ENCODE assay signal across 18 mouse cellular contexts in genomic region chr6:142572876-142573275, GRCm38 (mm10). TPM values are rescaled to one million over a fixed set of nuclear protein-coding genes. Genes with fewer than 3 reads are reported as not detected.
DNase-seq lines count a peak whose midpoint lies in the region; ATAC-seq lines count a peak whose summit lies in the region.
"Had no signal": no experiment of that assay in that cellular context is flagged by ENCODE, and none has a peak within 500 bp of the region (broad histone marks: within the 10 kb centered on the region; RNA-seq: fewer than 3 reads in every experiment).

No protein-coding gene starts in this region.

- H3K4me1 ChIP-seq in lung, embryonic 16.5 days (replicated peaks; ENCODE audit: control insufficient read depth, insufficient read depth, low read length) = peaks cover 17% of the 10 kb centered on the region
- H3K4me1 ChIP-seq in stomach, embryonic 14.5 days (ENCODE audit: control insufficient read depth, insufficient read depth, low read length) = no peaks in the 10 kb centered on the region
- peaks cover 26% of the 10 kb centered on the region for H3K4me1 ChIP-seq in neural tube, embryonic 15.5 days

- H3K27ac ChIP-seq in lung, embryonic 16.5 days (ENCODE audit: low read length) = peak overlapping the region; percentile 17; the same call in 1 of the 2 replicates
- H3K27ac ChIP-seq in stomach, embryonic 14.5 days (ENCODE audit: low read length) = peak overlapping the region; percentile 97; the same call in 1 of the 2 replicates
- H3K27ac ChIP-seq in neural tube, embryonic 15.5 days (replicated peaks) = no peak overlapping the region
- H3K27ac ChIP-seq: forebrain, embryonic 12.5 days; hindbrain, embryonic 15.5 days; neural tube, embryonic 12.5 days had no signal

- WGBS in lung, embryonic 16.5 days = 34% methylated on average over 6 of the region's 6 CpGs
- WGBS in stomach, embryonic 14.5 days = 42% methylated on average over 6 of the region's 6 CpGs
- 60% methylated on average over 6 of the region's 6 CpGs for WGBS in neural tube, embryonic 15.5 days

- DNase-seq in lung, postnatal 4 days = no peak
- peak; percentile 28 for DNase-seq in T-cell, adult 2 months (ENCODE audit: low spot score)
- peak; percentile 34 for DNase-seq in induced T-regulatory cell, adult 2 months (ENCODE audit: low read depth)
- DNase-seq in left cerebral cortex, adult 18-20 months (ENCODE audit: low spot score in 2 of 2) = no peak
- DNase-seq: cerebellum, adult 9-10 months; embryo, embryonic 11 days; heart, postnatal 10 days; kidney, adult 18-20 months; midbrain, embryonic 14.5 days; thymus, postnatal 14 days had no signal

- H3K27me3 ChIP-seq in lung, embryonic 16.5 days (ENCODE audit: control insufficient read depth, insufficient read depth, low read depth, low read length) = peaks cover 20% of the 10 kb centered on the region
- peaks cover 4% of the 10 kb centered on the region; the same call in 1 of the 2 replicates for H3K27me3 ChIP-seq in stomach, embryonic 14.5 days (ENCODE audit: control insufficient read depth, insufficient read depth, low read length)
- H3K27me3 ChIP-seq in neural tube, embryonic 15.5 days (replicated peaks) = peaks cover 46% of the 10 kb centered on the region
- H3K27me3 ChIP-seq: CH12.LX had no signal

- no peak overlapping the region for H3K4me3 ChIP-seq in lung, embryonic 16.5 days (ENCODE audit: low read length)
- H3K4me3 ChIP-seq in stomach, embryonic 14.5 days (ENCODE audit: low read depth, low read length) = no peak overlapping the region
- no peak overlapping the region for H3K4me3 ChIP-seq in neural tube, embryonic 15.5 days (replicated peaks)
- H3K4me3 ChIP-seq: forebrain, embryonic 12.5 days; hindbrain, embryonic 15.5 days; neural tube, embryonic 12.5 days had no signal

- ATAC-seq in lung, embryonic 16.5 days (ENCODE audit: low read depth) = peak; percentile 27
- no peak for ATAC-seq in stomach, embryonic 14.5 days (ENCODE audit: insufficient number of reproducible peaks, insufficient read depth, low FRiP score, low read depth)
- no peak for ATAC-seq in neural tube, embryonic 15.5 days (ENCODE audit: low FRiP score)
- ATAC-seq in cerebellum, adult (ENCODE audit: insufficient number of reproducible peaks, low FRiP score, low TSS enrichment) = no peak

- H3K9ac ChIP-seq in lung, embryonic 16.5 days (ENCODE audit: low read length) = no peak overlapping the region
- no peak overlapping the region for H3K9ac ChIP-seq in stomach, embryonic 14.5 days (replicated peaks; ENCODE audit: low read depth, low read length)
- no peak overlapping the region for H3K9ac ChIP-seq in neural tube, embryonic 15.5 days (replicated peaks)
- H3K9ac ChIP-seq: forebrain, embryonic 12.5 days; hindbrain, embryonic 15.5 days; neural tube, embryonic 12.5 days had no signal

- H3K4me2 ChIP-seq in lung, embryonic 16.5 days (ENCODE audit: low read depth, low read length) = no peak overlapping the region
- peak overlapping the region; percentile 50; the same call in 1 of the 2 replicates for H3K4me2 ChIP-seq in stomach, embryonic 14.5 days (replicated peaks; ENCODE audit: low read depth, low read length)
- H3K4me2 ChIP-seq in neural tube, embryonic 15.5 days = no peak overlapping the region

- H3K36me3 ChIP-seq in lung, embryonic 16.5 days (ENCODE audit: control insufficient read depth, insufficient read depth, low read length) = no peaks in the 10 kb centered on the region
- H3K36me3 ChIP-seq in stomach, embryonic 14.5 days (ENCODE audit: control insufficient read depth, insufficient read depth, low read length) = no peaks in the 10 kb centered on the region
- H3K36me3 ChIP-seq in neural tube, embryonic 15.5 days = no peaks in the 10 kb centered on the region
- H3K36me3 ChIP-seq: forebrain, embryonic 12.5 days; hindbrain, embryonic 15.5 days; neural tube, embryonic 12.5 days had no signal

- H3K9me3 ChIP-seq in lung, embryonic 16.5 days (ENCODE audit: control insufficient read depth, low read length) = no peaks in the 10 kb centered on the region
- H3K9me3 ChIP-seq in stomach, embryonic 14.5 days (ENCODE audit: control insufficient read depth, low read depth, low read length) = no peaks in the 10 kb centered on the region
- no peaks in the 10 kb centered on the region for H3K9me3 ChIP-seq in neural tube, embryonic 15.5 days (replicated peaks)
- H3K9me3 ChIP-seq: forebrain, embryonic 12.5 days; hindbrain, embryonic 15.5 days; neural tube, embryonic 12.5 days had no signal

RNA-seq across cellular contexts. Expression of gene Kcnj8, which starts 1.5 kb away (rescaled TPM):
- 17.8 and 18.8 TPM in 2 replicates for polyA plus RNA-seq in lung, embryonic 16.5 days (2015; fragmentation: Nextera tagmentation; extraction: Ambion mirVana)
- 98.2 and 99.7 TPM in 2 replicates for polyA plus RNA-seq in stomach, embryonic 14.5 days (2014; fragmentation: Nextera tagmentation; extraction: Ambion mirVana)
- polyA plus RNA-seq in neural tube, embryonic 15.5 days (2015; fragmentation: Nextera tagmentation; extraction: Ambion mirVana) = 13.6 and 19.7 TPM in 2 replicates
- total RNA-seq in left cerebral cortex, adult 18-20 months (2021) = 1 to 10 TPM; 2.3 to 2.5 TPM
- total RNA-seq: CH12.LX had no signal

Comparison
In these comparisons a context has a peak if more than half of its experiments do, and no peak if none do; other contexts are left out.
1. DNase-seq: peak in T-cell, adult 2 months (single experiment) and induced T-regulatory cell, adult 2 months (single experiment); none in lung, postnatal 4 days (0 of 2) and left cerebral cortex, adult 18-20 months (0 of 2).